Mouse (Mus musculus) kidney, postnatal 4 days (tissue): ENCODE results near the gene Slco3a1.

Source experiments
- DNase-seq, 2 experiments: peaks; one replicate each; pipeline ENCODE4 v3.0.0; 2021; ENCODE audit warnings: mixed read lengths in 2 of 2

Slco3a1 gene

DNA sequence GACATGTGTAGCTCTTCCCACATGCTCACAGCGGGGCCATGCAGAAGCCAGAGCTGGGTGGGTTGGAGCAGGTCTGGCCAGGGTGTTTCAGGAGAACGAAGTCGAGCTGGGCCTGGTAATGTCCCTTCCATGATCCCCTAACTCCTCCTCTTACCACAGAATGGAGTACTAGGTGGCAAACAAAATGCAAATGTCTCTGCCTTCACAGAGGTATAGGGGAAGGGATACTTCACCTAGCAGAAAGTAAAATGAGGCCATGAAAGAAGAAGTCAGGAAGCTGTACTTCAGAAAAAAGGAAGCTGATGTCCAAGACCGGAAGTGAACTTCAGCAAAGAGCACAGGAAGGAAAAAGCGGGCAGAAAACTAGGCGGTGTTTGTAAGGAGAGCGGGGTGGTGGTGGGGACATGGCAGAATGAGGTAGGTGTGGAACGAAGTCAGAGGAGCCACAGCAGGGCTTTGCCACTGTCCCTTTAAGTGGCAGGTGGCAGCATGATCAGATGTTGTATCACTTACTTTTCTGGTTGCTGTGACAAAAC, 214.1 kb downstream of the Slco3a1 start:
- DNase-seq, result no peak

DNA sequence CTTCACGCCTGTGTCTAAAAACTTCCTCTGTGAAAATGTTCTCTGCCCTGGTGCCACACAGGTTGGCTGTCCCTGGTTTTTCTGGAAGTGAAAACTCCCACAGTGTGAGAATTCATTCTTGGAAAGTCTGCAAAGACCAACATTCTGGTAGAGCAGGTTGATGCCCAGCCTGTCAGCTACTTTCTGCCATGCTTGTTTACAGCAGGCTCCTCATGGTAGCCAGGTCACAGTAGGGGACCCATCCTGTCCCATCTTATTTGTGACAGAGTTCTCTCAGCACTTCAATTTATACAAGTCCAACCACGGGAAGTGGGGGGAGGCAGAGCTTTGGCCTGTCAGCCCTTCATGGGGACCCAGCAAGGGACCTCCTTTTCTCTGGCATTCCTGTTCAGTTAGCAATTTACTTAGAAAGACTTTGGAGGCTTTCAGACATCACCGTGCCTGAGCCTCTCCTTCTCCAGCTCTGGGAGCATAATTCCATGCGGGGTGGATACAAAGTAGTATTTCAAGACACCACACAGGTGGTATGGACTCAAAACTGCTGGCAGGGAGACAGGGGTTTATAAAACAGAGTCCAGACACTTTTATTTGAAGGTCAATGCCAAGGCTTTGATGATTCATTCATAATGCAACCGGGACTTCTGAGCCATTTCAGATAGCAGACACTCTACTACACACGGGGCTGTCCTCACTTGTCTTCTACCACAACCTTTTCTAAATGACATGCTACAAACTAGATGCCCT, 216.7 kb downstream of the Slco3a1 start:
- DNase-seq, result no peak

DNA sequence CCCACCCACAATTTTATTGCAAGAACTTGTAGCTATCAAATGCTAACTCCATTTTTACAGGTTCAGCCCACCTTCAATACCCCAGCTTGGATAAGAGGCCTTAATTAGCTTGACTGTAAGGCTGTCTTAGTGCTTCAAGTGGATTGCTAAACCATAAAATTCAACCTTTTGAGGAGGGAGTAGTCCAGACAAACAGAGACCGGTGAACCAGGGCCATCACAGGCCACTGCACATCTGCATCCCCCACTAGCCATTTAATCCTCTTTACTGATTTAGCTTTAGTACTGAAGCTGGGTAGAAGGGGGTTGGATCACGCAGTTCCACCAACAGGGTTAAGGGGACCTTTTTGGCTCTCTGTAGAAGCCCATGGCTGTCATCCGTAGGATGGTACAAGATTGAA, 222.3 kb downstream of the Slco3a1 start:
- DNase-seq, result peak in 1 of 2 experiments; percentile 43

DNA sequence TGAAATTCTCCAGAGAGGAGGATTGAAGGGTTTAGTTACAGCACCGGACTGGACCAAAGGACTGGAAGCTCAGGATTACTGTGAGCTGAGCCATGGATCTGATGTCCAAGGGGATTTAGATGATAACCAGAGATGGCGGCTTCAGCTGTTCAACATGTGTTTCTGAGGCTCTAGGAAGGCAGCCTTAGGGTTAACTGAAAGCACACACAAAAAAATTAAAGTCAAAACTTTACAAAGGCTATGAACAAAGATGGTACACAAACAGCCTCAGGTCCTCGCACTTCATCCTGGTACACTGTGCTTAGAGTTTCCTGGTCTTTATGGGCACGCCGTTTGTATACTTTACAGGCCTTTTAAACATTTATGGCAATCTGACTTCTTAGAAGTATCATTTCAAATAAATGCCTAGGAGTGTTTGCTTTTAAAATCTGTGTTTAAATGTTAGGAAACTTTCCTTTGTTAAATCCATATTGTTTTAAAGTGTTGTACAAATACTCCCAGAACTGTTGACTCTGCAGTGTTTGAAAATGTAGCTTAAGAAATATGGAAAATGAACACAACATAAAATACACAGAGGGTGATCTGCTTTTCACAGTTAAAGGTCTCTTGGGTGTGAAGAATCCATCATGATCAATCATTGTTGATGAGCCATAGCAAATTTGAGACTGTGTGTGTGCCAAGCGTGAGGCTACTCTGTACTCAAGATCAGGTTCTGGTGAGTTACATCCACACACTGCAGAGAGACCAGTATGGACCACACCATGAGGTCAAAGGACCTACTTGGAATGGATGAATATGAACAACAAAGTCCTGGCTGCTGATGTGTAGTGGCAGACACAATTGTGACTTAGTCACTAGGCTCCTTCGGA, 223.5 kb downstream of the Slco3a1 start:
- no peak for DNase-seq

DNA sequence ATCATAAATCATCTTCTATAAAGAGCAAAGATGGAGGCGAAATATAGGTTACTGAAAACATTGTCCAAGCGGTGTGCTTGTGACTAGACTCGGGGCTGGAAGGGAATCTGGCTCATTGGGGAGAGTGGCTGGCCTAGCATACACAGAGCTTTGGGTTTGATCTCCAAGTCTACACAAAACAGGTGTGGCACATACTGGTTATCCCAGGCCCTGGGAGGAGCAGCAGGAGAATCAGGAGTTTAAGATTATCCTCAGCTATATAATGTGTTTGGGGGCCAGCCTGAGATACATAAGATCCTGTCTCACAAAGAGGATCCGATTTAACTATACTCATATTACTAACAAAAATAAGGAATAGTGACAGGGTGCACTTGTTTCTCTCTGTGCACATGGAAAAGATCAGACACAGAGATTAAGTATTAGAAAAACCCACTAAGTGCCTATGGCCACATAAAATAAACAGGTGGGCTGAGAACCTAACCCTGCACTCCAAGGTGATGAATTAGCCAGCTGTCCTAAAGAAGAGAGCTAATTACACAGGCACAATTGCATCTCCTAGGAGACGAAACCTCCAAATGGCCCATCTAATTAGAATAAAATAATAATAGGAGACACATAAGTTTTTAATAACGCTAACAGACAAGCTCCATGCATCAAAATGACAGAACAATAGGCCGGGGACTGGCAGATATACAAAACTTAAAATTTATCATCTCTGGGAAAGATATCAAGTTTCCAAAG, 224.3 kb downstream of the Slco3a1 start:
- DNase-seq, result no peak

DNA sequence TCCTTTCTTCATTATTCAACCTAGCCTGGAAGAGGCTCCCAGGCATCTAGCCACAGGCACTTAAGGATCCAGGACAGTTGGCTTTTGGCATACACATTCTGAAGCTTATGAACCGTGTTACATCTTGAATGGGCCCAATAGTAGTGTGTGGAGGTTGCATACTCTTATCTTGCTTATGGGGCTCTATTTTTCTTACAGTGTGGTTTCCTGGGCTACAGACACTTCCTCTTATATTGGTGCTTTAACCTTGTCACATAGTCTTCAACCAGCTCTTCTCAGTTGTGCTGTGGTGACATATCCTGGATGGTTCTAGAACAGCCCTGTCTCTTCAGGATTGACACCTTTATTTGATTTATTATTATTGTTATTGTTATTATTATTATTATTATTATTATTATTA, 225.6 kb downstream of the Slco3a1 start:
- no peak for DNase-seq

DNA sequence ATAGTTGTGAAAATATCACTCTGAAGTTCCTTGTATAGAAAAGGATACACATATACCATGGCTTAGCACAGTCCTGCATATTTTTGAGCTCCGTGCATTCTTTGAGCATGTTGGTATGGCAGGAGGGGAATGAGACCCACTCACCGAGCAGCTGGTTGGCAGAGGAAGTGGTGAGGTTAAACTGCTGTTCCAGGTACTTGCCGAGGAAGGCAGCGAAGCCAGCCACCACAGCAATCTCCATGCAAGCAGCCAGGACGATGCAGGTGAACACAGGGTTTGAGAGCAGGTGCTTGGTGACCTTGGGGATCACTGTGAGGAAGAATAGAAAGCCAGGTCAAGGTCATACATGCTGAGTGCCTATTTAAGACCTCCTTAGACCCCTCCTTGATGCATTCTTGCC, 226.9 kb downstream of the Slco3a1 start:
- DNase-seq, result no peak

DNA sequence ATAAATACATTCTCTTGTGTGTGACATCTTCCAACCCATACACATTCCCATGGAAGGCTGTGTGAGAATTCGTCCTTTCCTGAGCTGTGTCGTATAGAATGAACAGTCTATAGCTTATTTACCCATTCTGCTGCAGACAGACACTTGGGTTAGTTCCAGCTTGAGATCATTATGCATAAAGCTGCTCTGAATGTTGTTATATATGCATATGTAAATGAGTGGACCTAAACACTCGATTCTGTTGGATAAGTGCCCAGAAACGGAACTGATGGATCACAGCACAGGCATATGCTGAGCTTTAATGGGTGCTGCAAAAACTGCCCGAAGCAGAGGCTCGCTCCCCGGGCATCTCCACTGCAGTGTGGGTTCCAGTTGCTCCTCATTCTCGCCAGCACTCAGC, 229.5 kb downstream of the Slco3a1 start:
- no peak for DNase-seq

DNA sequence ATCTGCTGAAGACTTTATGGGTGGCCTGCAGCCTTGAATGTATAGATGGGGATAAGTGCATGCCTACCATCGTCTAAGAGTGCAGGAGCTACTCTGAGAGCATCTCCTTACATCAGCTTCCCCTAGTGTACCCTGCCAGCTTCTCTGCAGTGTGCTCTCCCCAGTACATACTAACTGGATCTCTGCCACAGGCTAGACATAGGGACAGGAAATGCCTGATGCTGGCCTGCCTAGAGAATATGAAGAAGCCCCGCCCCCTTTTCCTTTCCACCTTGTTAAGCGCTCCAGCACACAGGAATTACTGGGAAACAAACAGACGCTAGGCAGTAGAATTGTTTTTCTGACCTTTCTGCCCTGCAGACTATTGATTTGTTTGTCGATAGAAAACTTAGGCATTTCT, 230.9 kb downstream of the Slco3a1 start:
- DNase-seq, result peak; percentile 38 to 53

DNA sequence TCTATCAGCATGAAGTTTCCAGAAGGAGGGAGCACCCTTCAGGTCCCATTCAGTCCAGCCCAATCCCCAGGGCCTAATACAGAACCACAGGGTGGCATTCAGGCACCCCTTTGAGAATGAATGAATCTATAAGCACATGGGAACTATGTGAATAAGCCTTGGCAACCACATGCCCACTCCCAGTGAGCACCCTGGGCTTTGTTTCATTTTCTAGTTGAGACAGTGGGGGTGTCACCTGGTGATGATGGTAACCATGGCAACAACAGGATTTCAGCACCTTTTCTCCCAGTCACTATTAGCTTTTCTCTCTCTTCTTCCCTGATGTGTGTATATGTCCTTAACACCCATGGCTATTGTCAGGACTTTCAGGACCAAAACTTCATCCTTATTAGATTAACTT, 231.4 kb downstream of the Slco3a1 start:
- no peak for DNase-seq

DNA sequence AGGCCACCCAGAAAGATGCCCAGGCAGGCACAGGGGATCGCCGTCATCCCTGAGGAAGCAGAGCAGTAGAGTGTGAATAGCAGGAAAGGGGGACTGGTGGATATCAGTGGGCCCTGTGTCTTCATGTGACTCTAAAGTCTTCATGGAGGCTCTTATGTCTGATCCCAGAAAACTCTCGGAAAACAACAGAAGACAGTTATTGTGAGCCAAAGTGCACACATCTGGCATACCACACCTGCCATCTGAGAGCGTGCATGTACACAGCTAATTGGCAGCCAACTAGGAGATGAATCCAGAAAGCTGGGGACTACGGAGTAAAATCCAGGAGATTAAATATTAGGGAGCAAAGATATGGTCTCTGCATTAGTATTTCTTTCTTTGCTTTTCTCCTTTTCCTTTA, 233.9 kb downstream of the Slco3a1 start:
- no peak for DNase-seq

DNA sequence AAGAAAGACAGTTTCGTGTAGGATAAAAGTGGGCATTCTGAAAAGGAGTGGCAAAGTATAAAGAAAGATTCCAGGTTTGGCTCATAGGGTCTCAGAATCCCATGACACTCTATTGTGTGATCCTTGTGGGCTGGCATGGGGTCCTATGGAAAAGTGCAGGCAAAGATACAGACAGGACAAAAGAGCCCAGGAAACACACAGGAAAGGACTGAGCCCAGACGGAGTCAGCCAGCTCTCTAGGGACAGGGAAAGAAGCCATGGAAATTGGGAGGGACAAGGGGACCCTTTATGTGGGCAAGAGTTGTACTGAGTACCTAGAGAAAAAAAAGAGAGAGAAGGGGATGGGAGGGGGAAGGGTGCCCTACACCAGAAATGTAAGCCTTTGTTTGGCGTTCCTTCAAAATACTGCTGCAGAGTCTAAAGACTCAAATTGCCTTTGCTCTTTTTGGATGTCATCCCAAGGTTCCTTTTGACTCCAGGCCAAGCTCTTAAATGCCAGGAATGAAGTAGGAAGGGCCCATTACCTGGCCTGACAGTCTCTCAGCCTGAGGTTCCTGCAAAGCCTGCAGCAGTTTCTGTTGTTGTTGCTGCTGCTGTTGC, 238.6 kb downstream of the Slco3a1 start:
- no peak for DNase-seq

DNA sequence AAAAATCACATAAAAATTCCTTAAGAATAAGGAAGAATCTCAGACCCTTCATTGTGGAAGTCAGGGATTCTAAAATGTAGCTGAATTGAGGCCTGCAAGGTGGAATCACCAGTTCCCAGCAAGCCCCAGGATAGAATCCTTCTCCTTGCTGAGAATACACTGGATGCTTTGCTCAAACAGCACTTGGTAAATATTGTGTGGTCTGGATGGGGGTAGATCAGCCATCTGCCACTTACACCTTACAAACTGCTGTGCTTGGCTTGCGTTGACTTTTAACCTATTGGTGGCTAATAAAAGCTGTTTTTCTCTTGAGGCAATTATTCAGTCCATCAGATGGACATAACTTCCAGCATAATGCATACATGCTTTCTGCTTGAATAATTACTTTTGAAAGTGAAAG, 240.3 kb downstream of the Slco3a1 start:
- DNase-seq, result no peak

DNA sequence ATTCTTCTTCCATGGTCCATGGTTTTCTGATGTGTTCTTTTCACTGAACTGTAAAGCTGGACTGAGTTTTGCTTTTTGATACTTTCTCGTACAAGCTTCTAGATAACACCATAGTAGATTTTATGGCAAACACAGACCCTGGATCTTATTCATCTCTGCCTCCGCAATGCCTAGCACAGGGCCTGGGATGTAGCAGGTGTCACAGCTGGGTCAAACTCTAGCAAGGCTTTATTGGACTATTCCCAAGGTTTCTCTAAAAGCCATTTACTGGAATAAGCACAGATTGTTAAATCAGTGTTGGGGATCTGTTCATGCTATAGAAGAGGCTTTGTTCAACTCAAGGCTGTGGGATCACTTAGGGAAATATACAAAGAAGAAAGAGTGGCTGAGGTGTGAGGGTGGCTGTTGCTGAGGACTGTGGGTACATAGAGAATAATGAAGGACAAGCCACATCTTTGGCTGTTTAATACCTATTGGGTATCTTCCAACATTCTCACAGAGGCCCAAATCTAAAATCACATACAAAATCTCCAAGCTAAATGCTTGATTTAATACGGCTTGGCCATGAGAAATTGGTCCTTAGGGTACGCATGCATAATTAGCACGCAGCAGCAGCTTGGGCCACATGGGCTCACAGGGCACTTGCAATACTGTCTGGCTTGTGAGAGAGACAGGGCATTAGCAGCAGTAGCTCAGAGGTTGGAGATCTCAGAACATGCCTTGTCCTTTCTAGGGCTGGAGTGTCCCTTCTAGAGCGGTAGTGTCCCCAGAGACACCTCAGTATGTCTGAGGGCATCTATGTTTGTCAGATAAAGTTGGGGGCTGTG, 241.1 kb downstream of the Slco3a1 start:
- DNase-seq, result no peak

DNA sequence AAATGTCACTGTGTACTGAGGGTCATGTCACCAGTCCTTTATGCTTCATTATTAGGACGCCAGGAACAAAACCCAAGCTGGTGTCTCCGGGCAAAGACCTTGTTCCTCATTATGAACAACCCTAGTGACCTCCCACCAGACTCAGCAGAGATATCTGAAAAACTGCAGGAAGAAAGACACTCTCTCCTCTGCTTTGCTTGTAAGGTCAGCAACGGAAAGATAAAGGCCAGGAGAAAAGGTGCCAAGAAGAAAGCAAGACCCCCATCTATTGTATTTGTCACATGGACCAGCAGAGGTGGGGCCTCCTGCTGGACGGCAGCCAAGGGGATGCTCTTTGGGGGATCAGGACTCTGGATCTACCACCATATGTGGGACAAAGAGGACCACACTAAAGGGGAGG, 243.0 kb downstream of the Slco3a1 start:
- no peak for DNase-seq

DNA sequence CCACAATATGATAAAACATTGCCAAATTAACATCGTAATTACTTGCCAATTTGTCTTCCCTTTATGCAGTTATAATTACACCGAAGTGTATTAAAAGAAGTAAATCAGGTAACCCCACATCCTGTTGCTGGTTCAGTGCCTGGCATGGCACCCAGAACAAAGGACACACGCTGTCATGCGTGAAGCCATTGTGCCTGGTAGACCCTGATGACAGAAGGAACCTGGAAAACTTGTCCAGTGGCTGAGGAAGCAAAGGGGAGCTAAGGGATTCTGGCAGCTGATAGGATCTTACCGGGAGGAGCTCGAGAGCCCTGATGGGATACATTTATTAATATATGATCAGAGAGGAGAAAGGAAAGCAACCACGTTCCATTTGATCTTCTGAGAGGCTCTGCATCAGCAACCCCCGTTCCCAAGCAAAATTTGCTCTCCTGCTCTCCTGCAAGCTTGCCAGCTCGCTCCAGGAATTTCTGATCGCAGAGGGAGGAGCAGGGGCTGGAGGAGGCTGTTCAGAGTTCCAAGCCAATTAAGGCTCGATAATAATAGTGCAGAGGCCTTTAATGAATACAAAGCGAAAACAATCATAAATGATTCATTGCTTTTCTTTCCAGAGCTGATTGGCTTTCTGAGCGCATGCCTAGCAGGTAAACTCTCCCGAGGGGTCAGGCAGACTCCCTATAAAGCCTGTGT, 250.8 kb downstream of the Slco3a1 start:
- DNase-seq, result peak; percentile 14 to 28

DNA sequence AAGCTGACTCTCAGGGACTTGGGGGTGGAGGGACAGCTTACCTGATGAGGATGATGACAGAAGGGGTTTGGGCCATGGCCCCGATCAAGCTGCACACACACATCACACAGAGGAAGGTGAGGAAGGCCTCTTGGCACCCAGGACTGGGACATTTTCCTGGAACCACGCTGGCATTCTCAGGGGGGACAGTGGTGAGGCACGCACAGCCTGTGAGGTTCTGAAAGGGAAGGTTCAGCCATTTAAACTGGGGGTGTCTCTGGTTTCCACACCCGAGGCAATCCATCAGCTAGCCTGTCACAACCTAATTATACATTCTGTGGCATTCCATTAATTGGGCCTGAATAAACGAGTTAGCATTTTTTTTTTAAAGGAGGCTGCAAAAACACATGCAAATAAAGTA, 251.5 kb downstream of the Slco3a1 start:
- no peak for DNase-seq

DNA sequence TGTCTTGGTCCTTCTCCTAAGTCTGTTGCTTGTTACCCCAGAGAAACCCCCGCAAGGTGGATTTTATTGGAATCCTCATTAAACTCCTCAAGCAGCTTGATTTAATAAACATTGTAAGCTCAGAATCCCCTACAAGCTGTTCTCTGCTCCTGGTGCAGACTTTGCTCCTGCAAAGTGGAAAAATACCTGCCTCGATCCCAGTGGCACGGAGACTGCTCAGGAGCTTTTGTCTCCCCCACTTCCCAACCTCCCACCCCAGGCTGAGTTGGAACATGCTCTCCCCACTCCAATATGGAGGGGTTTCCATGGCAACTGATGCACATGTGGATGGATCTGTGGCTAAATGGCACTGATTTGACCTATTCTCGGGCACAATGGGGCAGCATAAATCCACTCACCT, 268.0 kb downstream of the Slco3a1 start:
- DNase-seq, result no peak

DNA sequence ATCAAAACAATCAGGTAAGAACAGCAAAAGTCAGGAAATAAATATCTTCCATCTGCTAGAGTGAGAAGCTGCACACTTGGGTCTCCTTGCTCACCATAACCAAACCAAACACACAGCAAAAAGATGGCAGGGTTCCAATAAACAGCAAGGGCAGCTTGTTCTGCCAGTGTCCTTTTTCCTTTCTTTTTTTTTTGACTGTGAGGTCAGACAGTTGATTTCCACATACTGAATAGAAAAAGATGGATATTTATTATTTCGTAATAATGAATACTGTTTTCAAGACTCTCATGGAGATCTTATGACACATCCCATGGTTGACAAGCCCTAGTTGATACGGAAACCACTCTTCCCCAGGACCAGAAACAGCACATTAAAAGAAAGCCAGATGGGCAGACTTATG, 274.2 kb downstream of the Slco3a1 start:
- DNase-seq, result no peak

DNA sequence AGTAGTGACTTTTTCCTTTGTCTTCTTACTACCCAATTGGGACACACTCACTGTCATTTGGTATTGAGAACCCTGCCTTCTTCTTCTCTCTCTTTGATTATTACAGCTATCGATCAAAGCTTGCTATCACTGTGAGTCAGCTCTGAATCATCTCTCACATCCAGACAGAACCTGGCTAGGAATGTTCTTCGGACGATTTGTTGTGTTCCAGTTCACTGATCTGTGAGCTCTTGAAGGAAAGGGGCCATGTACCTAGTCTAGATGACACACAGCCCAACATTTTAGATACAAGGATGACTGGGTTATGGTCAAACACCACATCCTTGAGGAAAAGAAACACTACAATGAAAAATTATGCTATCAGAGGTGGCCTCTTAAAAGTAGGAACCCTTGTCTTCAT, 275.2 kb downstream of the Slco3a1 start:
- no peak for DNase-seq

DNA sequence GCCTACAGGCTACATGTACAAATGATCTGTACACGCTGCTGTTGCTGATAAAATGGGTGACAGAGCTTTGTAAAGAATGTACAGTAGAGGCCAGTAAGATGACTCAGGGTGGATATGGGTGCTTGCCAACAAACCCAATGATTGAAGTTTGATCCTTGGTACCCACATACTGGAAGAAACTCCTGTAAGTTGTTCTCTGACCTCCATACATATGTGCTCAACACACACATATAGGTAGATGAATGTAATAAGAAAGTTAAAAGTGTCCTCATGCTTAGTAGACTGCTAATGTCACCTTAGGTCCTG, 284.5 kb downstream of the Slco3a1 start:
- DNase-seq, result no peak
